Mouse (Mus musculus): ENCODE measurements around the gene Src. TPM values are rescaled to one million over a fixed set of nuclear protein-coding genes. Genes with fewer than 3 reads are reported as not detected.
"Not testable (repeated sequence)": the region's sequence is repeated elsewhere in the genome, so short reads cannot be mapped to it uniquely, and the experiment has no call there.

Gene Src
- polyA plus RNA-seq, 1 experiment from 2014 or later, result 26.5 TPM

DNA sequence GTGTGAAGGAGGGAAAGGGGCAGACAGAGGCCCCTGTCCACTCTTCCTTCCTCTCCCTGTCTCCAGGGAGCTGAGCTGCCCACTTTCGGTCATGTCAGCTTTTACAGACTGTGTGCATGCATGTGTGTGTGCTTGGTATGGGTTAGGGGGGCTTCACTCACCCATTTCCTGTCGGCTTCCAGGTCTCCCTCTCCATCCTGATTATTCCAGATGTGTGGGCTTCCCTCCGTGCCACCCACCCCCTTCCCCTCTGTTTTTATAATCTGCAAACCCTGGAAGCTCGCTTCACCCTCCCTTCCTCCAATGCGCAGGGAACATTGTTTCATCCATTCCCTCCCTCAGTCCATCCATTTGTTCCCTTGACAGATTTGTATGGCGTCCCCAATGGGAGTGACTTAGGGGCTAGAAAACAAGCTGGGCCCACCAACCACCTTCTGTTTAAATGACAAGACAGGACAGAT lies 56.1 kb downstream of the Src start:
- no peak for ATAC-seq
- Histone ChIP-seq H3K27me3 (replicated peaks; ENCODE audit: control insufficient read depth, insufficient read depth, low read length) (no peaks in the 10 kb centered on the region), H3K4me1 (ENCODE audit: control insufficient read depth, insufficient read depth, low read depth, low read length) (peaks cover 36% of the 10 kb centered on the region), H3K9me3 (ENCODE audit: control insufficient read depth, low read length) (no peaks in the 10 kb centered on the region), H3K4me2 (ENCODE audit: low read length) (no peak overlapping the region), H3K9ac (ENCODE audit: low read depth, low read length) (peak overlapping the region; percentile 42), H3K27ac (ENCODE audit: low read depth, low read length) (peak overlapping the region; percentile 82), H3K36me3 (ENCODE audit: control insufficient read depth, insufficient read depth, low read length) (peaks cover 10% of the 10 kb centered on the region), H3K4me3 (ENCODE audit: low read length) (no peak overlapping the region)
- WGBS, result 8% methylated on average over 6 of the region's 6 CpGs

DNA sequence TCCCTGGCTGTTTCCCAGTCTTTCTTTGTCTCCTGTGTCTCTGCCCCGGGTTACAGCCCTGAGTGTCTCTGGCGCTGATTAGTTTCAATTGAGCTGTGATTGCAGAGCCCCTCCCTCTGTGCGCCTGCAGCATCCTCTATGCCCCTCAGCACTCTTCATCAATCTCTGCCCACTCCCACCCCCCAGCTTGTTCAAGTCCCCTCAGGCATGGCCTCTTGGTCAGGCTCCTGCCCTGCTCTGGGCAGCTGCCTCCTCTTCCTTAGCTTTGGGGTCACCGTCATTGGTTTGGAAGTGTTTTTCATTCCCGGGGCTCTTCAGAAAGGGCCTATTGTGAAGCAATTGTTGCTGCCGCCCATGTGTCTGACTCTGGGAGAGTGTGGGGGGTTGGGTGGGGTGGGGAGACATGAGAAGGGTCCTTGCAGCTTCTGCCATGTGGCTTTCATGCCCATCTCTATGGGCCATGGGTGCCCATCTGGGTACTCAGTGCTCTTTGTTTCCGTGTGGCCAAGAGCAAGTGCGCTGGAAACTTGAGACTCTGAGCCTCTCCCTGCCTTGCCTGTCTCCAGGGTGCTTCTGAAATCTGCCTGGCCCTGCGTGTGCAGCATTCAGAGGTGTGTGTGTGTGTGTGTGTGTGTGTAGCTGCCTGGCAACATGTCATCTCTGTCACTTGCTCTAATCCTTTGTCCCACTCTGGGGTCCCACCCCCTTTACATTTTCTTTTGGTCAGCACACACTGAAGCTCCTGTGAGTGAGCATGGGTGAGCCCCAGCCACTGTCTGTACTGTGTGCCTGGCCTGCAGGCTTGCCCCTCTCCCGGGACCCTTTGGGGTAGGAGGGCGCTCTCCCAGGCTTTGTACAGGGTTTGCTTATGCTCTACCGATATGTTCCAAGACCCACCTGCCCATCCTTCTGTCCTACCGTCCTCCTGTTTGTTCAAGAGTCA lies 57.5 kb downstream of the Src start:
- no peaks in the 10 kb centered on the region for H3K27me3 ChIP-seq (replicated peaks; ENCODE audit: control insufficient read depth, insufficient read depth, low read length)
- no peak overlapping the region for H3K4me3 ChIP-seq (ENCODE audit: low read length)
- peak overlapping the region; percentile 82 for H3K27ac ChIP-seq (ENCODE audit: low read depth, low read length)
- WGBS, result 12% methylated on average over 13 of the region's 13 CpGs
- peak overlapping the region; percentile 42 for H3K9ac ChIP-seq (ENCODE audit: low read depth, low read length)
- no peak overlapping the region for H3K4me2 ChIP-seq (ENCODE audit: low read length)
- no peaks in the 10 kb centered on the region for H3K9me3 ChIP-seq (ENCODE audit: control insufficient read depth, low read length)
- H3K4me1 ChIP-seq (ENCODE audit: control insufficient read depth, insufficient read depth, low read depth, low read length), result peaks cover 41% of the 10 kb centered on the region
- no peaks in the 10 kb centered on the region for H3K36me3 ChIP-seq (ENCODE audit: control insufficient read depth, insufficient read depth, low read length)
- ATAC-seq, result peak; percentile 58

DNA sequence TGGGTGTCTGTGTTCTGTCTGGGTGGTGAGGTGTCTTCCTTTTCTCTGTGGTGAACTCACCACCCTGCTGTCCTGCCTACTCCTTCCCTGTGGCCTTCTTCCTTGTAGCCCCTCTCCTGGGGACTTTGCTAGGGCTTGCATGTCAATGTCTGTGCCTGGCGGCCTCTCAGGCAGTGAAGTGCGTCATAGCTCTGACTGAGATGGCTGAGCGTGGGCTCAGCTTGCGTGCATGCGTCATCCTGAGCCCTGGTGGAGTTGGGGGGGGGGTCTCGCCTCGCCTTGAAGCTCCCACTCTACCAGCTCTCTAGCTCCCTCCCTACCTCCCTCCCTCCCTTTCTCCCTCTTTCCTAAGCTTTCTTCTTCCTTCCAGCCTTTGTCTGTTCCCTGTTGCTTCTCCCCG lies 60.4 kb downstream of the Src start:
- Histone ChIP-seq H3K4me1 (ENCODE audit: control insufficient read depth, insufficient read depth, low read depth, low read length) (peaks cover 47% of the 10 kb centered on the region), H3K9me3 (ENCODE audit: control insufficient read depth, low read length) (no peaks in the 10 kb centered on the region), H3K4me3 (ENCODE audit: low read length) (no peak overlapping the region), H3K27ac (ENCODE audit: low read depth, low read length) (no peak overlapping the region), H3K36me3 (ENCODE audit: control insufficient read depth, insufficient read depth, low read length) (no peaks in the 10 kb centered on the region), H3K4me2 (ENCODE audit: low read length) (no peak overlapping the region), H3K27me3 (replicated peaks; ENCODE audit: control insufficient read depth, insufficient read depth, low read length) (no peaks in the 10 kb centered on the region), H3K9ac (ENCODE audit: low read depth, low read length) (no peak overlapping the region)
- 57% methylated on average over 8 of the region's 8 CpGs for WGBS
- ATAC-seq, result no peak

DNA sequence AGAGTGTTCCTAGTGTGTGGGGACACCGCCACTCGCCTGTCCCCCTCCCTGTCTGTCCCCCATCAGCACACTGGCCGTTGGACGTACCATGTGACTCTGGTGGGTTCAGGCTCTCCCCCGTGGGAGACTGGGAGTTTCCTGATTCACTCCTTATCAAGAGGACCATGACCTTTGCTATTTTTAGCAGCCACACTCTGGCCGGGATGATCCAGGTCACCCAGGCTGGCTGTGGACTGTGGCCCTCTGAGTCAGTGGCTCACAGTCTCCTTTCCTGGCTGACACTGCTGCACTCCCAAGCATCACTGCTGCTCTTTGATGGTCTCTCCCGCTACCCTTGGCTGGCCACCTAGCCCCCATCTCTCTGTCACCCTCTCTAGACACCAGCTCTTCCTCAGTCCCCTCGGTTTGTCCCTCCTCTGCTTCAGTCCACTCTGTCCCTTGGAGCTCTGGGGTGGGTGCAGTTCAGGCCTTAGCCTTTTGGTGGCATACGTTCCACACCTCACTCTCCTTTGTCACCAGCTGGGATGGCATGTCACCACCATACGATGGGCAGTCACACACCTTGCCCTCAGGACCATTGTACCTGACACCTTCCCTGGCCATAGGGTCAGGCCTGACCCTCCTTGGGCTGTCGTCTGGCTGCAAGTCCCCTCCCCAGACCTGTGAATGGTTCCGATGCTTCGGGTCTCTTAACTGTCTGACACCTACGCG lies 61.8 kb downstream of the Src start:
- no peak overlapping the region for H3K4me3 ChIP-seq (ENCODE audit: low read length)
- H3K36me3 ChIP-seq (ENCODE audit: control insufficient read depth, insufficient read depth, low read length), result no peaks in the 10 kb centered on the region
- peak; percentile 32; the same call in 1 of the 2 replicates for ATAC-seq
- peaks cover 34% of the 10 kb centered on the region for H3K4me1 ChIP-seq (ENCODE audit: control insufficient read depth, insufficient read depth, low read depth, low read length)
- no peaks in the 10 kb centered on the region for H3K27me3 ChIP-seq (replicated peaks; ENCODE audit: control insufficient read depth, insufficient read depth, low read length)
- 54% methylated on average over 15 of the region's 15 CpGs for WGBS
- H3K9me3 ChIP-seq (ENCODE audit: control insufficient read depth, low read length), result no peaks in the 10 kb centered on the region
- peak overlapping the region; percentile 28; the same call in 1 of the 2 replicates for H3K9ac ChIP-seq (ENCODE audit: low read depth, low read length)
- H3K27ac ChIP-seq (ENCODE audit: low read depth, low read length), result no peak overlapping the region
- H3K4me2 ChIP-seq (ENCODE audit: low read length), result no peak overlapping the region

DNA sequence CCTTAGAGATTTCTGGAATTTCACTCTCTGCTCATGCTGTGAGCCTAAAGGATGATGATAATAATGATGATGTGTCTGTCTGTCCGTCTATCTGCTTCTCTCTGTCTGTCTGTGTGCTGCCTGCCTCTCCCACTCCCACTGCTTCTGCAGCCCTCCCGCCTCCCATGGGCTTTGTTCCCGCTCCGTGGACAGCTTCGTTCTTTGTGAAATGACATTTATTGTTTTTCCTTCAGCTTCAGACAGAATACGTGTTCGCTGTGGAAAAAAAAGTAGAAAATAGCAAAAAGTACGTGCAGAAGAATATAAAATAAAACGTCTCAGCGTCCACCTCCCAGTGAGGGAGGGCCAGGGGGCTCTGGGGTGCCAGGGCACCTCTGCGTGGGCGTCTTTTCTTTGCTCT lies 64.5 kb downstream of the Src start:
- Histone ChIP-seq H3K4me1 (ENCODE audit: control insufficient read depth, insufficient read depth, low read depth, low read length) (peaks cover 31% of the 10 kb centered on the region), H3K4me2 (ENCODE audit: low read length) (no peak overlapping the region), H3K4me3 (ENCODE audit: low read length) (no peak overlapping the region), H3K27ac (ENCODE audit: low read depth, low read length) (peak overlapping the region; percentile 48), H3K9ac (ENCODE audit: low read depth, low read length) (peak overlapping the region; percentile 44), H3K9me3 (ENCODE audit: control insufficient read depth, low read length) (no peaks in the 10 kb centered on the region), H3K27me3 (replicated peaks; ENCODE audit: control insufficient read depth, insufficient read depth, low read length) (no peaks in the 10 kb centered on the region), H3K36me3 (ENCODE audit: control insufficient read depth, insufficient read depth, low read length) (no peaks in the 10 kb centered on the region)
- WGBS, result 11% methylated on average over 12 of the region's 12 CpGs
- no peak for ATAC-seq

DNA sequence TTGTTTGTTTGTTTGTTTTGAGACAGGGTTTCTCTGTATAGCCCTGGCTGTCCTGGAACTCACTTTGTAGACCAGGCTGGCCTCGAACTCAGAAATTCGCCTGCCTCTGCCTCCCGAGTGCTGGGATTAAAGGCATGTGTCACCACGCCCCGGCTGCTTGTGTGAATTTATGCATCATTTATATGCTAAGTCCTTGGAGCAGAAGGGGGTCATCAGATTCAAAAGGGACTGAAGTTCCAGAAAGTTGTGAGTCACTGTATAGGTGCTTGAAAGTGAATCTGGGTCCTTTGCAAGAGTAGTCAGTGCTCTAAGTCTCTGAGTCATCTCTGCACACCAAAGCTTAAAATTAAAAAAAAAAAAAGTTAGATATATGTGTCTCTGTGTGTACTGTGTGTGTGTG lies 68.3 kb downstream of the Src start:
- H3K9ac ChIP-seq (ENCODE audit: low read depth, low read length); H3K36me3 ChIP-seq (ENCODE audit: control insufficient read depth, insufficient read depth, low read length); ATAC-seq; H3K27me3 ChIP-seq (replicated peaks; ENCODE audit: control insufficient read depth, insufficient read depth, low read length); H3K4me2 ChIP-seq (ENCODE audit: low read length); H3K27ac ChIP-seq (ENCODE audit: low read depth, low read length); H3K4me3 ChIP-seq (ENCODE audit: low read length); H3K9me3 ChIP-seq (ENCODE audit: control insufficient read depth, low read length): not testable (repeated sequence)
- H3K4me1 ChIP-seq (ENCODE audit: control insufficient read depth, insufficient read depth, low read depth, low read length), result peaks cover 22% of the 10 kb centered on the region
- WGBS, result 78% methylated on average over 5 of the region's 5 CpGs

DNA sequence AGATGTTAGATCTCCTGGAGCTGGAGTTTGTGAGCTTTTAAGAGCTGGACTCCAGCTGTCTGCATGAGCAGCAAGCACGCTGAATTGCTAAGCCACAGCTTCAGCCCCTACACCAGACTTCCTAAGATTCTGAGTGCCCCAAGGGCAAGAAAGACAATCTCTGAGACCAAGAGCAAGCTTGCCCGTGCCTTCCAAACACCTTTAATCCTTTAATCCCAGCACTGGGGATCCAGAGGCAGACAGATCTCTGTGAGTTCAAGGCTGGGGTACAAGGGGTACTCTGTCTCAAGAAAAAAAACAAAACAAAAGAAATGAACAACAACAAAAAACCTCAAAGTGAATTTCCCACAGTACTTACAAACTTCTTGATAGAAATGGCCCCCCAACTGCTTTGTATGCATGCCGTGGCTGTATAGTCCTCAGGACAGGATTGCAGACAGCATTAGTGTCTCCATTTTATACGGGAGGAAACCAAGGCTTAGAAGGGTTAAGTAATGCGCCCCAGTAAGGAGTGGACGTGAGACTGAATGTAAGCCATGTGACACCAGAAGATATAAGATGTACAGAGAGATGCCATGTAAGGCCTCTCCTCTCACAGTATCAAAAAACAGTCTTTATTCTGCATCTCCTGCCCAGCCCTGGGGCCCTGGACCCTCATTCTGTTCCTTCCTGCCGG lies 68.9 kb downstream of the Src start:
- H3K4me2 ChIP-seq (ENCODE audit: low read length), result no peak overlapping the region
- no peaks in the 10 kb centered on the region for H3K36me3 ChIP-seq (ENCODE audit: control insufficient read depth, insufficient read depth, low read length)
- no peak overlapping the region for H3K4me3 ChIP-seq (ENCODE audit: low read length)
- ATAC-seq, result peak; percentile 30; the same call in 1 of the 2 replicates
- 38% methylated on average over 7 of the region's 7 CpGs for WGBS
- H3K27ac ChIP-seq (ENCODE audit: low read depth, low read length), result peak overlapping the region; percentile 68
- H3K9me3 ChIP-seq (ENCODE audit: control insufficient read depth, low read length), result no peaks in the 10 kb centered on the region
- H3K27me3 ChIP-seq (replicated peaks; ENCODE audit: control insufficient read depth, insufficient read depth, low read length), result no peaks in the 10 kb centered on the region
- H3K9ac ChIP-seq (ENCODE audit: low read depth, low read length), result peak overlapping the region; percentile 37; the same call in 1 of the 2 replicates
- peaks cover 19% of the 10 kb centered on the region for H3K4me1 ChIP-seq (ENCODE audit: control insufficient read depth, insufficient read depth, low read depth, low read length)

DNA sequence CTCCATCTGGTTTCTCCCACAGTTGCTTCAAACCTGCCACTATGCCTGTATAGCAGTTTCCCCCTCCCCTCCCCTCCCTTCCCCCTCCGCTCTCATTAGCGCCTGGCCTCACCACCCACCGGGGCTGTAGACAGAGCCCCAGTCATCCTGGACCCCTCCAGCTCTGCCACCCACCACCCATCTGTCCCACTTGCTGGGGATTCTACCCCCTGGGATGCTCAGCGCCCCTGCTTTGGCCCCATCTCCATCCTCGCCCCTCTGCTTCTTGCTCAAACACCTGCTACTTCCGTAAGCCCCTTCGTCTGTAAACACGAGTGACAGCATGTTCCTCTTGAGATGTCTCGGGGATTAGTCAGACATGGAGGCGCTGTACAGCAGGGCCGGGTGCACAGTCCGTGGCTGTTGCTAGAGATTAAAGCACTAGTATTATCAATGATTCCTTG lies 69.5 kb downstream of the Src start:
- Histone ChIP-seq H3K9me3 (ENCODE audit: control insufficient read depth, low read length) (no peaks in the 10 kb centered on the region), H3K4me3 (ENCODE audit: low read length) (no peak overlapping the region), H3K4me1 (ENCODE audit: control insufficient read depth, insufficient read depth, low read depth, low read length) (peaks cover 12% of the 10 kb centered on the region), H3K9ac (ENCODE audit: low read depth, low read length) (peak overlapping the region; percentile 37; the same call in 1 of the 2 replicates), H3K27me3 (replicated peaks; ENCODE audit: control insufficient read depth, insufficient read depth, low read length) (no peaks in the 10 kb centered on the region), H3K27ac (ENCODE audit: low read depth, low read length) (peak overlapping the region; percentile 68), H3K4me2 (ENCODE audit: low read length) (no peak overlapping the region), H3K36me3 (ENCODE audit: control insufficient read depth, insufficient read depth, low read length) (no peaks in the 10 kb centered on the region)
- peak; percentile 56 for ATAC-seq
- WGBS, result 10% methylated on average over 12 of the region's 12 CpGs

Data from hindbrain, embryonic 16.5 days (tissue).